ENCODE assay signal across 13 mouse cellular contexts in genomic region chr3:87996401-87996800, GRCm38 (mm10). TPM values are rescaled to one million over a fixed set of nuclear protein-coding genes. Genes with fewer than 3 reads are reported as not detected.
A peak's percentile ranks its signal among the peaks of the same experiment; 100 is the strongest.
DNase-seq lines count a peak whose midpoint lies in the region; ATAC-seq and TF ChIP-seq lines count a peak whose summit lies in the region.
"Had no signal": no experiment of that assay in that cellular context is flagged by ENCODE, and none has a peak within 500 bp of the region (broad histone marks: within the 10 kb centered on the region; RNA-seq: fewer than 3 reads in every experiment).

No protein-coding gene starts in this region.

- no peak for TF ChIP-seq EP300 in stomach, postnatal 0 days (optimal IDR thresholded peaks at IDR 0.05)

- H3K9ac ChIP-seq in forebrain, embryonic 15.5 days (replicated peaks) = no peak overlapping the region
- no peak overlapping the region for H3K9ac ChIP-seq in midbrain, embryonic 11.5 days (ENCODE audit: low read length)
- no peak overlapping the region for H3K9ac ChIP-seq in stomach, postnatal 0 days (ENCODE audit: low read length)

- peaks cover 45% of the 10 kb centered on the region for H3K4me1 ChIP-seq in forebrain, embryonic 15.5 days
- peaks cover 11% of the 10 kb centered on the region for H3K4me1 ChIP-seq in midbrain, embryonic 11.5 days (ENCODE audit: control insufficient read depth, insufficient read depth, low read length)
- no peaks in the 10 kb centered on the region for H3K4me1 ChIP-seq in stomach, postnatal 0 days (replicated peaks; ENCODE audit: control insufficient read depth, insufficient read depth)

- peak overlapping the region; percentile 57; the same call in 1 of the 2 replicates for H3K27ac ChIP-seq in layer of hippocampus, adult 2 months
- no peak overlapping the region for H3K27ac ChIP-seq in forebrain, embryonic 15.5 days (replicated peaks)
- H3K27ac ChIP-seq in midbrain, embryonic 11.5 days (ENCODE audit: low read depth, low read length) = no peak overlapping the region
- H3K27ac ChIP-seq in stomach, postnatal 0 days (replicated peaks) = no peak overlapping the region

- H3K27me3 ChIP-seq in forebrain, embryonic 15.5 days = peaks cover 79% of the 10 kb centered on the region
- H3K27me3 ChIP-seq in midbrain, embryonic 11.5 days (ENCODE audit: control insufficient read depth, insufficient read depth, low read length) = peaks cover 82% of the 10 kb centered on the region
- peaks cover 18% of the 10 kb centered on the region; the same call in 1 of the 2 replicates for H3K27me3 ChIP-seq in stomach, postnatal 0 days (ENCODE audit: control insufficient read depth, insufficient read depth, low read length)

- H3K4me2 ChIP-seq in forebrain, embryonic 15.5 days (replicated peaks) = peak overlapping the region; percentile 73
- peak overlapping the region; percentile 49; the same call in 1 of the 2 replicates for H3K4me2 ChIP-seq in midbrain, embryonic 11.5 days
- H3K4me2 ChIP-seq in stomach, postnatal 0 days (replicated peaks; ENCODE audit: low read depth) = no peak overlapping the region

- H3K36me3 ChIP-seq in forebrain, embryonic 15.5 days = no peaks in the 10 kb centered on the region
- H3K36me3 ChIP-seq in midbrain, embryonic 11.5 days (ENCODE audit: control insufficient read depth, insufficient read depth, low read length) = no peaks in the 10 kb centered on the region
- H3K36me3 ChIP-seq in stomach, postnatal 0 days (ENCODE audit: control insufficient read depth, insufficient read depth, low read length) = no peaks in the 10 kb centered on the region

- 3% methylated on average over 15 of the region's 15 CpGs for WGBS in forebrain, embryonic 15.5 days
- under 1% methylated on average over 15 of the region's 15 CpGs for WGBS in midbrain, embryonic 11.5 days
- WGBS in stomach, postnatal 0 days = 4% methylated on average over 15 of the region's 15 CpGs

- no peak for ATAC-seq in forebrain, embryonic 15.5 days (replicated peaks)
- ATAC-seq in midbrain, embryonic 11.5 days (ENCODE audit: low FRiP score) = no peak
- ATAC-seq in stomach, postnatal 0 days (ENCODE audit: low FRiP score, low TSS enrichment) = no peak
- ATAC-seq in frontal cortex, adult (ENCODE audit: low TSS enrichment) = no peak

- TF ChIP-seq CTCF in layer of hippocampus, adult 2 months (conservative IDR thresholded peaks at IDR 0.05) = no peak
- no peak for TF ChIP-seq CTCF in stomach, postnatal 0 days (IDR thresholded peaks at IDR 0.05; ENCODE audit: low read depth)

- no peaks in the 10 kb centered on the region for H3K9me3 ChIP-seq in forebrain, embryonic 15.5 days
- no peaks in the 10 kb centered on the region for H3K9me3 ChIP-seq in midbrain, embryonic 11.5 days (ENCODE audit: control insufficient read depth, low read length)
- H3K9me3 ChIP-seq in stomach, postnatal 0 days (ENCODE audit: control insufficient read depth, low read length) = no peaks in the 10 kb centered on the region

- DNase-seq in layer of hippocampus, adult 2 months (ENCODE audit: low spot score in 2 of 2) = no peak
- no peak for DNase-seq in layer of hippocampus, adult 18-20 months (ENCODE audit: low spot score in 2 of 2)
- peak; percentile 91 for DNase-seq in midbrain, embryonic 11.5 days (ENCODE audit: low spot score, missing footprints)
- DNase-seq in stomach, postnatal 0 days (ENCODE audit: low spot score) = no peak
- DNase-seq in urinary bladder, postnatal 25 days (ENCODE audit: low spot score) = no peak
- DNase-seq: adrenal gland, adult 2 months; cerebellum, adult 18-20 months; thymus, adult 18-20 months had no signal

- peak overlapping the region; percentile 69; the same call in 1 of the 2 replicates for H3K4me3 ChIP-seq in layer of hippocampus, adult 2 months
- peak overlapping the region; percentile 41 for H3K4me3 ChIP-seq in forebrain, embryonic 15.5 days
- peak overlapping the region; percentile 23 for H3K4me3 ChIP-seq in midbrain, embryonic 11.5 days (ENCODE audit: low read depth, low read length)
- peak overlapping the region; percentile 33; the same call in 1 of the 2 replicates for H3K4me3 ChIP-seq in stomach, postnatal 0 days (ENCODE audit: low read depth, low read length)

RNA-seq across cellular contexts. Expression of gene Bcan, which starts 3.6 kb away (rescaled TPM):
- 100 to 1,000 TPM; 309 to 328 TPM for total RNA-seq in layer of hippocampus, adult 2 months (2021)
- 100 to 1,000 TPM; 281 to 298 TPM for total RNA-seq in layer of hippocampus, adult 18-20 months (2021)
- 26.6 and 27.2 TPM in 2 replicates for polyA plus RNA-seq in forebrain, embryonic 15.5 days (2015; fragmentation: Nextera tagmentation; extraction: Ambion mirVana)
- polyA plus RNA-seq in midbrain, embryonic 11.5 days (2014; fragmentation: Nextera tagmentation; extraction: Ambion mirVana) = 0.37 and 0.44 TPM in 2 replicates
- polyA plus RNA-seq in stomach, postnatal 0 days (2015; fragmentation: Nextera tagmentation; extraction: Ambion mirVana) = 0.08 and 0.18 TPM in 2 replicates
- total RNA-seq: liver, adult 2 months; megakaryocyte-erythroid progenitor cell, adult 5-6 weeks had no signal
- polyA plus RNA-seq: liver, adult 2 months had no signal

RNA-seq across cellular contexts. Expression of gene Nes, which starts 25.5 kb away (rescaled TPM):
- 1 to 10 TPM; 4.0 to 4.8 TPM for total RNA-seq in layer of hippocampus, adult 2 months (2021)
- 1 to 10 TPM; 3.6 to 4.7 TPM for total RNA-seq in layer of hippocampus, adult 18-20 months (2021)
- 50.0 and 56.7 TPM in 2 replicates for polyA plus RNA-seq in forebrain, embryonic 15.5 days (2015; fragmentation: Nextera tagmentation; extraction: Ambion mirVana)
- polyA plus RNA-seq in midbrain, embryonic 11.5 days (2014; fragmentation: Nextera tagmentation; extraction: Ambion mirVana) = 70.3 and 85.4 TPM in 2 replicates
- 5.3 and 5.7 TPM in 2 replicates for polyA plus RNA-seq in stomach, postnatal 0 days (2015; fragmentation: Nextera tagmentation; extraction: Ambion mirVana)
- total RNA-seq: megakaryocyte-erythroid progenitor cell, adult 5-6 weeks had no signal

RNA-seq across cellular contexts. Expression of gene Hapln2, which starts 31.0 kb away (rescaled TPM):
- total RNA-seq in layer of hippocampus, adult 2 months (2021) = 10 to 100 TPM; 16.2 to 16.5 TPM
- 10 to 100 TPM; 33.0 to 33.4 TPM for total RNA-seq in layer of hippocampus, adult 18-20 months (2021)
- polyA plus RNA-seq in forebrain, embryonic 15.5 days (2015; fragmentation: Nextera tagmentation; extraction: Ambion mirVana) = 0.43 and 0.89 TPM in 2 replicates
- 0.11 TPM in 1 of 2 replicates, not detected in the other for polyA plus RNA-seq in midbrain, embryonic 11.5 days (2014; fragmentation: Nextera tagmentation; extraction: Ambion mirVana)
- not detected in 2 replicates for polyA plus RNA-seq in stomach, postnatal 0 days (2015; fragmentation: Nextera tagmentation; extraction: Ambion mirVana)
- total RNA-seq: adrenal gland, adult 2 months; ES-E14; liver, adult 2 months; megakaryocyte-erythroid progenitor cell, adult 5-6 weeks had no signal
- polyA plus RNA-seq: liver, adult 2 months had no signal

RNA-seq across cellular contexts. Expression of gene Gpatch4, which starts 46.5 kb away (rescaled TPM):
- 10 to 100 TPM; 15.0 to 16.5 TPM for total RNA-seq in layer of hippocampus, adult 2 months (2021)
- total RNA-seq in layer of hippocampus, adult 18-20 months (2021) = 10 to 100 TPM; 16.3 to 16.5 TPM
- polyA plus RNA-seq in forebrain, embryonic 15.5 days (2015; fragmentation: Nextera tagmentation; extraction: Ambion mirVana) = 29.7 and 31.1 TPM in 2 replicates
- 31.8 and 32.9 TPM in 2 replicates for polyA plus RNA-seq in midbrain, embryonic 11.5 days (2014; fragmentation: Nextera tagmentation; extraction: Ambion mirVana)
- 17.4 and 19.2 TPM in 2 replicates for polyA plus RNA-seq in stomach, postnatal 0 days (2015; fragmentation: Nextera tagmentation; extraction: Ambion mirVana)

RNA-seq across cellular contexts. Expression of gene Crabp2, which starts 47.9 kb away (rescaled TPM):
- 1 to 10 TPM; 1.6 to 3.7 TPM for total RNA-seq in layer of hippocampus, adult 2 months (2021)
- total RNA-seq in layer of hippocampus, adult 18-20 months (2021) = 1 to 10 TPM; 1.4 to 2.6 TPM
- polyA plus RNA-seq in forebrain, embryonic 15.5 days (2015; fragmentation: Nextera tagmentation; extraction: Ambion mirVana) = 14.9 and 18.4 TPM in 2 replicates
- 539 and 540 TPM in 2 replicates for polyA plus RNA-seq in midbrain, embryonic 11.5 days (2014; fragmentation: Nextera tagmentation; extraction: Ambion mirVana)
- polyA plus RNA-seq in stomach, postnatal 0 days (2015; fragmentation: Nextera tagmentation; extraction: Ambion mirVana) = 40.4 and 44.3 TPM in 2 replicates
- total RNA-seq: liver, adult 2 months had no signal
- polyA plus RNA-seq: adrenal gland, adult 2 months; liver, adult 2 months had no signal

Comparison
In these comparisons a context has a peak if more than half of its experiments do, and no peak if none do; other contexts are left out.
1. RNA of gene Bcan, which starts 3.6 kb away (polyA plus RNA-seq): 26.6 to 27.2 TPM in forebrain, embryonic 15.5 days; 0.37 to 0.44 TPM in midbrain, embryonic 11.5 days and 0.08 to 0.18 TPM in stomach, postnatal 0 days; every median in the first group is over 10 times any median in the second.
2. Peak in every context shown above with its lines, with median percentiles within 50 percentile points of each other: H3K4me3 ChIP-seq.